Mouse (Mus musculus): Measurements from ENCODE around the gene Ip6k3. TPM values are rescaled to one million over a fixed set of nuclear protein-coding genes. Genes with fewer than 3 reads are reported as not detected.

Gene Ip6k3
- total RNA-seq, 2 experiments from 2014 or later, result 4.3 to 8.0 TPM

DNA sequence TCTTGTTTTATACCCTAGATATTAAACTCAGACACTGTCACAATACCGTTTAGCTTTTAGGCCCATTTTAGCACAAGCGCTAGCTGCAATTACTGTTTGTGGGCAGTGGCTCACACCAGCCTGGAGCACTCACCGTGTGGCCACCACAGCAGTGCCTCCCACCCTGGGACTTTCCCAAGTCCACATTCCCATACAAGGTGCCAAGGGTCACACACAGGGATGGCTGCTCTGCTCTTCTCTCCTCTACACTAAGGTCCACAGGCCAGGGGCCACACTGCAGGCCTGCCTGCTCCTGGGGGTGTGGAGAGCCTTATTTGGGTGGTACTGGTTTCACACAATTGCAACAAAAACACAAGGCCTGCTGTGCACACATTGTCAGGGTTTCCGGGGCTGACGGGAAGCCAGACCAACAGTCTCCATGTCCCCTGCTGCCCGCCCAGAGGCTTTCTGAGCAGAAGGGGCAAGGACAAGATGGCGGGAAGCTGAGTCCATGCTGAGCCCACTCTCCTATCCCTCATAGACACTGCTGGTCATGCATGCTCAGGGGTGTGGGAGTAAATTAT, 43.7 kb downstream of the Ip6k3 start:
- no peak for DNase-seq

DNA sequence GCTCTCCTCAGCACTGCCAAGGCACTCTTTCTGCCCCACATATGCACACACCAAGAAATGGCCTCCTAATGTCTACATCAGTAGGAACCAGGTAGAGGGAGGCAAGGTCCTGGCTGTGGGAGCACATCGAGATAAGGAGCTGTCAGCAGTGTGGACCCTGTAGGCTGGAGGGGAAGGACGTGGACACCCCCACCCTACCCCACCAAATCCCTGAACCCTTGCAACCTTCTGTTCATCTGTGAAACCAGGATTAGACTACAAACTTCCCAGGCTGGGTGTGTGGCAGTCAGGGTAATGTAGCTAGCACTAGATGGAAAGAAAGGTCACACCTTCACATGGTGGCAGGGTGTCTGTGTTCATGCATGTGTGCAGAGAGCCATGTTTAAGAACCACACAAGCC, 44.5 kb downstream of the Ip6k3 start:
- DNase-seq, result no peak

DNA sequence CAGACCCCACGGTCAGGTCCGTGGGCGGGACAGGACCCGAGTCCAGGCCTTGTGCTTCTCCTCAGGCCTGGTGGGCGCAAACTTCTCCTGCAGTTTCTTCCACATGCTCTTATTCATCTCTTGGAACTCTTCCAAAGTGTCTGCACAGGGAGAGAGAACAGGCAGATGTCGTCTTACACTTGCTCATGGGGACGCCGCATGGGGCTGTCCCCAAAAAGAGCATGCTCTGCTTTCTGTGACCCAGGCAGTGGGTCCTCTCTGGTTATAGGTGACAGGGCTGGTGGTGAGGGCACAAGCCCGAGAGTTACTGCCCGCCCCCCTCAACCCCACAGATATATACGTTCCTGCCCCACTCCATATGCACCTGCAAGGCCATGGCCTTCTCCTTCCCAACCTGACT, 44.9 kb downstream of the Ip6k3 start:
- no peak for DNase-seq

DNA sequence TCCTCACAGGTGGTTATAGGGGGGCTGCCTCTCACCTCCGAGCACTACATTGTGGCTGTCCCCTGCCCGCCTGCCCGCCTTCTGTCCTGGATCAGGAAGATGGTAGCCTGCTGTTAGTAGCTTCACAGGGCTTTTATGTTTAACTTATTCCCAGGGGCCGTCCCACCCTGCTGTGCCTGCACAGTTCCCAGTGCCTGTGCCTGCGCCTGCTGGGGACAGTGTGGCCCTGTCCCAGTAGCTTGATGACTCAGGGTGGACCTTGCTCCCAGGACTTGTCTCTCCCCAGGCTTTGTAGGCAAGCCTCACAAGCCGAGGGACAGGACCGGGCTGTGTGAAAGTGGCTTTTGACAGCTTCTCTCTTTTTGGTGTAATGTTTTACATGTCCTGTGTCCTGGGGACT, 45.8 kb downstream of the Ip6k3 start:
- DNase-seq, result no peak

DNA sequence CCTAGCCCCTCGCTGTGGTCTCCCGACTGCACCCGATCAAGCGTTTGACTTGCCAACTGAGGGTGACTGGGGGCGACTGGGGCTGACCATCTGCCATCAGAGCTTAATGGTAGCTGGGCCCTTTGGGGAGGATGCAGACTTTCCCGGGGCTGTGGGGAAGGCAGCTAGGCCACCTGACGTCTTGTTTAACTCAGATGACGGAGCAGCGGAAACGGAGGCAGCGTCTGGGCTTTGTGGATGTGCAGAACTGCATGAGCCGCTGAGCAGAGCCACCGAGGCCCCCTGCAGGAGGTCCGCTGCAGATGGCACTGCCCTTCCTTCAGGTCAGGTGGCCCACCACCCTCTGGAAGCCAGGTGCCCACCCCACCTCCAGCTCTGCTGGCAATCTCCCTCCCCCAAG, 46.3 kb downstream of the Ip6k3 start:
- no peak for DNase-seq

DNA sequence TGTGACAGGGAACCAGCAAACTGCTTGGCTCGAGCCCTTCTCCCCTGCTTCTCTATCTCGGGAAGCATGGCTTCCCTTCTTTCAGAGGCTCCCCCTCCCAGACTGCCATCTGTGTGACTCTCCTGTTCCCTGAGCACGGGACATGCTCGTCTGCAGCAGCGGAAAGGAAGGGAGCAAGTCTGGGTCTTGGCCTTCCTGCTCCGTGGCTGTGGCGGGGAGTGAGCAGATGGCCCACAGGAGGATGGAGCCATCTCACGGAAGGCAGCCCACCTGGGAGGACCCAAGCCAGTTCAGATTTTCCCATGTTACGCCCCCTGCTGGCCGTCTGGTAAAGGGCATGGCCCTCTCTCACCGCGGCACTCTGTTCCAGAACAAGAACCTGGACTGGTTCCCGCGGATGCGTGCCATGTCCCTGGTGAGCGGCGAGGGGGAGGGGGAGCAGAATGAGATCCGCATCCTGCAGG, 47.0 kb downstream of the Ip6k3 start:
- DNase-seq, result peak; percentile 69 to 82

DNA sequence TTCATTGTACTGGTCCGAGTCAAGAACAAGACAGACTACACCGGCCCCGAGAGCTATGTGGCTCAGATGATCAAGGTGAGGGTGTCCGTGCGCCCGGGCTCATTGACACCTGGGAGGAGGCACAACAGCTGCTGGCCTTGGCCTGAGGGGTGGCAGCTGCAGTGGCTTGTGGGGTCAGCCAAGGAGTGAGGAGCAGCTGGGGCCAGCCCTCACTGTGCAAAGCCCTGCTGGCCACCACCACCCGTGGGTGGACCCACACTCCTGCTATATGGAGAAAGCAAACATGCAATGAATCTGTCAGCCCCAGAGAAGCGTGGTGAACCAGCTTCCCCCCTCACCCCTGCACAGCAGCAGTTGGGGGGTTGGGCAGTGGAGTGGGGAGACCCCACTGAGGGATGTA, 47.6 kb downstream of the Ip6k3 start:
- DNase-seq, result no peak

DNA sequence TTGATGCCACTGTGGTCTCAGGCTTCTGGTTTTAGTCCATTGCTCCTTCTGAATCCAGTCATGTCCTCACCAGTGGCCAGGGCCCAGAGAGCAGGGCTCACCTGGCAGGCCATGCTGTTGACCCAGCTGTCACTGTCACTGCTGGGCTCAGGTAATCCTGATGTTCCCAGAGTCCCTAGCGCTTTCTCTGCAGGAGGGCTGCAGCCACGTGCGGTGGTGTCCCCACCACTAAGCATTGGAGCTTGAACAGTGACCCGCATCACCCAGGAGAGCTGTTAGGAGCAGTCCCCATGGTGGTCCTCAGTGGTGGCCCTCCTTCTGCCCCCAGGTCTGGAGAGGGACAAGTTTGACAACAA, 48.1 kb downstream of the Ip6k3 start:
- DNase-seq, result no peak

DNA sequence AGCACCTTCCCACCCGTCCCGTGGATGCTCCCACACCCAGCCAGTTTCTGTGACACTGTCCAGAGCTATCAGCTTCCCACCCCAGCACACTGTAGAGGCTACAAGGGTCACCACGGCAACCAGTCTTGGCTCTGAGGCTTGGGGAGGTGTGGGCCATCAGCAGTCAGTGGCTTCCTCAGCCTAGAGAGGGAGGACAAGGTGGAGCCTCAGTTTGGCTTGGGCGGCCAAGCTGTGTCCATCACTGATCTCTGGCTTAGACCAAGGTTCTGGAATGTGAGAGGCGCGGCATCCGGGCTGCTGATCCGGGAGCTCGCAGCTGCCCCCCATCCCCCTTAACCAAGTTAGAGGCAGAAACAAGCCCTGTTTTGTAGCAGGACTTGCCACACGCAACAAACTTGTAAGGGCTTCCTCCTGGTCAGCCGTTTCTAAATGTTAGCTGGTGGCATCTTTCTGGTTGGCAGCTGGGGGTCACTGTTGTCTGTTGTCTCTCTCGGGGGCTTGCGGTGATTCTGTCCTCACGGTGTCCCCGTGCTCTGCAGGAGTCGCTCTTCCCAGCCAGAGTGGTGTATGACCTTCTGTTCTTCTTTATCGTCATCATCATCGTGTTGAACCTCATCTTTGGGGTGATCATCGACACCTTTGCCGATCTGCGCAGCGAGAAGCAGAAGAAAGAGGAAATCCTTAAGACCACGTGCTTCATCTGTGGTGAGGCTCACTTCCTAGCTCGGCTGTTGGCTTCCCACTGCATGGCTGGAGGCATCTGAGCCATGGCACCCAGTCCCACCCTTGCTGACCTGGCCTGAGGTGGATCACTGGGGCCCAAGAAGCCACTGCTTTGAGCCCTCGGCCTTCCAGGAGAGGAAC, 48.7 kb downstream of the Ip6k3 start:
- peak in 1 of 2 experiments; percentile 34 for DNase-seq

DNA sequence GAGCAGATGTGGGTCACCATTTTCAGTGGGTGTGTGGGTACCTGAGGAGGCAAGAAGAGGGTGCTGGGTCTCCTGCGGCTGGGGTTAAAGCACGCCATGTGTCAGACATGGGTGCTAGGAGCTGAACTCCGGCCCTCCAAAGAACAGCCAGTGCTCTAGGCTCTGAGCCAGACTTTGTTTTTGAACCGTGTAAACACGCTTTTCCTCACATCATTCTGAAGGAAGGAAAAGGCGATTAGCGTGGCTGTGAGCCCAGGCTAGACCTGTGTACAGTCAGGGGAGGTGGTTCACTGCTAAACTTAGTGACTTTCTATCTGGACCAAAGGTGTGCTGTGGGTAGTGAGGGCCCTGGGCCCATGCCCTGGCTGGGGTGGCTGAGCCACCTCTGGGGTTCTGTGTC, 57.5 kb downstream of the Ip6k3 start:
- no peak for DNase-seq

DNA sequence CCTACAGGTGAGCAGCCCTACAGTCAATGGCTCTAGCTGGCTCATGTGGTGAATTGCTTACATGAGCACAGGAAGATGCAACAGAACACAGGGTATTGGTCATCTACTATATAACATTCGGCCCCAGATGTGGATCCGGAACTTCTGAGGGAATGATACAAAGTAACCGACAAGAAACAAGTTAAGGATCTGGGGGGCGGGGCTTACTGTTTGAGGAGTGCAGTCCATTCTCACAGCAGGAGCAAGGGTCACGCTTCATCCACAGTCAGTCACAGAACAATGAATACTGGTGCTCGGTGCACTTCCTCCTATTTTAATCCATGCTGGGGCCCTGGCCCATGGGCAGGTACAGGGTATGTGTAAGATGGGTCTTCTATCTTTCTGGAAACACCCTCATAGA, 59.7 kb downstream of the Ip6k3 start:
- DNase-seq, result no peak

DNA sequence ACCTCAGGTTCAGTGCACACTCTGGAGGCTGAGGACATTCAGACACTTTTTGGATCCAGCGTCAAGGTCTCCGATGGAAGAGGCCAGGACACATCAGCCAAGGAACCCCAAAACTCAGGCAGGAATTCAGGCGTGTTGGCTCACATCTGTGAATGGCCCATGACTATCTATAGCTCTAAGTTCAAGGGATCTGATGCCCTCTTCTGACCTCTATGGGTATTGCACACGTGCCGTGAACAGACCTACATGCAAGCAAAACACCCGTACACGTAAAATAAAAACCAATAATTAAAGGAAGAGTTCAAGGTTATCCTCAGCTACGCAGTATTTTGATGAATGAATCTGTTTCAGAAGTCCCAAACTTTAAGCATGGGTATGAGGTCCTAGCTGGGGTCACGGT, 60.9 kb downstream of the Ip6k3 start:
- DNase-seq, result peak in 1 of 2 experiments; percentile 44

DNA sequence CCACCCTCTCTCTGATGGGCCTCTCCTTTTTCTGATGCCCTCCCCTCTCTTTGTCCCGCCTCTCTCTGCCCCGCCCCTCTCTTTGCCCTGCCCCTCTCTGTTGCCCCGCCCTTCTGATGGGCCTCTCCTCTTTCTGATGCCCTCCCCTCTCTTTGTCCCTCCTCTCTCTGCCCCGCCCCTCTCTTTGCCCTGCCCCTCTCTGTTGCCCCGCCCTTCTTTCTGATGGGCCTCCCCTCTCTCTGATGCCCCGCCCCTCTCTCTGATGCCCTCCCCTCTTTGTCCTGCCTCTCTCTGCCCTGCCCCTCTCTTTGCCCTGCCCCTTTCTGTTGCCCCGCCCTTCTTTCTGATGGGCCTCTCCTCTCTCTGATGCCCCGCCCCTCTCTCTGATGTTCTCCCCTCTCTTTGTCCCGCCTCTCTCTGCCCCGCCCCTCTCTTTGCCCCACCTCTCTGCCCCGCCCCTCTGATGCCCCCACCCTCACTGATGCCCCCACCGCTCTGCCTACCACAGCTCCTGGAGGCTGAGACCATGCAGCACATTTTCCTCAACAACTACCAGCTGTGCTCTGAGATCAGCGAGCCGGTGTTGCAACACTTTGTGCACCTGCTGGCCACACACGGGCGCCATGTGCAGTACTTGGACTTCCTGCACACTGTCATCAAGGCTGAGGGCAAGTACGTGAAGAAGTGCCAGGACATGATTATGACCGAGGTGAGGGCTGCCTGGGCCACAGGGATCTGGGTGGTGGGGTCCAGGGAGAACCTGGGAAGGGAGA, 61.7 kb downstream of the Ip6k3 start:
- DNase-seq, result no peak

DNA sequence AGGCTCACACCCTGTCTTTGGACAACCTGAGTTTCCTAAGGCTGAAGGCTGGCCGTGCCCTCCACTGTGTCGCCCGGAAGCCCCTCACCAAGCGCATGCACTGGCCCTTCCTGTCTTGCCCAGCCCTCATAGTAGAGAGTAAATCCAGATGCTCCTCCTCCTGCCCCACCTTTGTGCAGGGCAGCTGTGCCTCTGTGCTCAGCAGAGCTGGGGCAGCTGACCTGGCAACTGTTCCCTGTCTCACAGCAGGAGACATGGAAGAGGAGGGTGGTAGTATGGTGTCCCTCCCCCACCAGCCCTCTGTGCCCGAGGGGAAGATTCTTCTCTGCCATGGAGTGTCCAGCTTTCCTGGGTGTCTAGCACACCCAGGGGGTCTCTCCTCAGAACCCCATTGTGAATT, 65.9 kb downstream of the Ip6k3 start:
- DNase-seq, result no peak

DNA sequence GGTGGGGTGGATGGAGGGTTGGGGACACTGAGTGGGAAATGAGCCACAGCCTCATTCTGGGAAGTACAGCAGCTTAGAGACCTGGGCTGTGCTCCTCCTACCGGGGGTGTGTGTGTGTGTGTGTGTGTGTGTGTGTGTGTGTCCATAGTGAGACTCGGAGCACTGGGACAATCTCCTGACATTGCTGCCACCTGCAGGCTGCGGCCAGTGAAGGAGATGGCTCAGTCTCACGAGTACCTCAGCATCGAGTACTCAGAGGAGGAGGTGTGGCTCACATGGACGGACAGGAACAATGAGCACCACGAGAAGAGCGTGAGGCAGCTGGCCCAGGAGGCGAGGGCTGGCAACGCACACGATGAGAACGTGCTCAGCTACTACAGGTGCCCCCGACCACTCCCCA, 71.9 kb downstream of the Ip6k3 start:
- DNase-seq, result no peak

Other genes starting within 250 kb of the Ip6k3 start
- gene Phf1, start 234.7 kb downstream of the Ip6k3 start, total RNA-seq (2021), result 10 to 100 TPM; 15.3 to 16.5 TPM
- 100 to 1,000 TPM in 1 of 2 experiments, 10 to 100 TPM in 1; 93.2 to 100 TPM for gene Cuta, start 228.2 kb downstream of the Ip6k3 start, total RNA-seq (2021)
- gene Syngap1, start 226.5 kb downstream of the Ip6k3 start, total RNA-seq (2021), result 1 to 10 TPM; 3.6 to 5.5 TPM
- gene Zbtb9, start 194.6 kb downstream of the Ip6k3 start, total RNA-seq (2021), result 1 to 10 TPM; 2.6 to 3.7 TPM
- gene Bak1, start 138.8 kb downstream of the Ip6k3 start, total RNA-seq (2021), result 10 to 100 TPM; 14.9 to 16.4 TPM
- gene Itpr3, start 110.5 kb downstream of the Ip6k3 start, total RNA-seq (2021), result 1 to 10 TPM; 4.1 to 5.8 TPM
- 100 to 1,000 TPM; 307 to 322 TPM for gene Uqcc2, start 33.9 kb downstream of the Ip6k3 start, total RNA-seq (2021)
- gene Lemd2, start 36.7 kb upstream of the Ip6k3 start, total RNA-seq (2021), result 10 to 100 TPM; 28.0 to 30.5 TPM